Mouse (Mus musculus) kidney, postnatal 25 days (tissue): Measurements from ENCODE around the gene Tbc1d23.
A peak's percentile ranks its signal among the peaks of the same experiment; 100 is the strongest.
"Not testable (repeated sequence)": the region's sequence is repeated elsewhere in the genome, so short reads cannot be mapped to it uniquely, and the experiment has no call there.

Experiments used
- DNase-seq, 2 experiments: peaks; one replicate each; pipeline ENCODE4 v3.0.0; 2021; ENCODE audit warnings: mixed read lengths in 2 of 2

The Tbc1d23 gene

GRCm38 (mm10) chr16:57211037-57211436, 20.3 kb downstream of the Tbc1d23 start:
- no peak for DNase-seq

GRCm38 (mm10) chr16:57208342-57208741, 23.0 kb downstream of the Tbc1d23 start:
- no peak for DNase-seq

GRCm38 (mm10) chr16:57197281-57197680, 34.0 kb downstream of the Tbc1d23 start:
- no peak for DNase-seq

- DNase-seq = no peak
These were observed 34.7 kb downstream of the Tbc1d23 start for GRCm38 (mm10) chr16:57196590-57196989.

GRCm38 (mm10) chr16:57191214-57191613, 40.1 kb downstream of the Tbc1d23 start:
- DNase-seq = no peak

- no peak for DNase-seq
These were observed 40.9 kb downstream of the Tbc1d23 start for GRCm38 (mm10) chr16:57190390-57190789.

- no peak for DNase-seq
These were observed 41.8 kb downstream of the Tbc1d23 start for GRCm38 (mm10) chr16:57189493-57189892.

GRCm38 (mm10) chr16:57186618-57187017, 44.7 kb downstream of the Tbc1d23 start:
- no peak for DNase-seq

GRCm38 (mm10) chr16:57182037-57182436, 49.3 kb downstream of the Tbc1d23 start:
- DNase-seq = no peak

GRCm38 (mm10) chr16:57181180-57181579, 50.1 kb downstream of the Tbc1d23 start:
- DNase-seq = peak in 1 of 2 experiments; percentile 55

GRCm38 (mm10) chr16:57177664-57178063, 53.6 kb downstream of the Tbc1d23 start:
- no peak for DNase-seq

GRCm38 (mm10) chr16:57177254-57177653, 54.0 kb downstream of the Tbc1d23 start:
- peak; percentile 50 to 55 for DNase-seq

- DNase-seq = no peak
These were observed 55.0 kb downstream of the Tbc1d23 start for GRCm38 (mm10) chr16:57176276-57176675.

- DNase-seq = no peak
These were observed 55.6 kb downstream of the Tbc1d23 start for GRCm38 (mm10) chr16:57175751-57176150.

GRCm38 (mm10) chr16:57174480-57174879, 56.8 kb downstream of the Tbc1d23 start:
- DNase-seq = not testable (repeated sequence)

GRCm38 (mm10) chr16:57171570-57171969, 59.7 kb downstream of the Tbc1d23 start:
- no peak for DNase-seq

GRCm38 (mm10) chr16:57171161-57171560, 60.1 kb downstream of the Tbc1d23 start:
- peak; percentile 52 to 66 for DNase-seq

- DNase-seq = no peak
These were observed 63.1 kb downstream of the Tbc1d23 start for GRCm38 (mm10) chr16:57168236-57168635.

GRCm38 (mm10) chr16:57167514-57167912, 63.8 kb downstream of the Tbc1d23 start:
- DNase-seq = no peak

- peak; percentile 96 to 97 for DNase-seq
These were observed 64.4 kb downstream of the Tbc1d23 start, which contains the start of gene Nit2 for GRCm38 (mm10) chr16:57166611-57167513. TSS of gene Nit2 (minus strand) at chr16:57167341.

- no peak for DNase-seq
These were observed 65.2 kb downstream of the Tbc1d23 start for GRCm38 (mm10) chr16:57166086-57166485.

GRCm38 (mm10) chr16:57165157-57165556, 66.1 kb downstream of the Tbc1d23 start:
- DNase-seq = no peak

GRCm38 (mm10) chr16:57163694-57164093, 67.6 kb downstream of the Tbc1d23 start:
- no peak for DNase-seq

- no peak for DNase-seq
These were observed 68.5 kb downstream of the Tbc1d23 start for GRCm38 (mm10) chr16:57162841-57163240.
